Mouse (Mus musculus): ENCODE results near the gene Mta3.

The Mta3 gene

GRCm38 (mm10) chr17:83706116-83706593, at the start of gene Mta3:
Gene Mta3 (plus strand): TSS chr17:83706163.
- no peak for DNase-seq (ENCODE audit: low read depth)

DNA sequence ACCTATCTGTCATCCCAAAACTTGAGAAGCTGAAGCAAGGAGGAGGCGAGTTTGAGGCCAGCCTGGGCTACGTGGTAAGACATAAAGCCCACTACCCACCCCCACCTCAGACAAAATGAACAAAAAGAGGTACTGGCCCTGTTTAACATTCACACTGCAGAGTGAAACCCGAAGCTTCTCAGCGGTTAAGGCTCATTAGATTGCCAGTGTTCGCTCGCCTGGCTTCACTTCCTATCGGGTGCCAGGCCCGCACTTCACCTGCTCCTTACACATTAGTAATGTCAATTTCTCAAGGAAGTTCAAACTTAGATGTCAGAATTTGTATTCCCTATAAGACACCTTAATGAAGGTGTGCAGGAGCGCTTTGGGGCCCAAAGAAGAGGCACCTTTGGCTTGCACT, 48.6 kb upstream of the Mta3 start:
- no peak for DNase-seq (ENCODE audit: low read depth)

- no peak for DNase-seq (ENCODE audit: low read depth)
Measured at GRCm38 (mm10) chr17:83658943-83659342, 47.0 kb upstream of the Mta3 start.

DNA sequence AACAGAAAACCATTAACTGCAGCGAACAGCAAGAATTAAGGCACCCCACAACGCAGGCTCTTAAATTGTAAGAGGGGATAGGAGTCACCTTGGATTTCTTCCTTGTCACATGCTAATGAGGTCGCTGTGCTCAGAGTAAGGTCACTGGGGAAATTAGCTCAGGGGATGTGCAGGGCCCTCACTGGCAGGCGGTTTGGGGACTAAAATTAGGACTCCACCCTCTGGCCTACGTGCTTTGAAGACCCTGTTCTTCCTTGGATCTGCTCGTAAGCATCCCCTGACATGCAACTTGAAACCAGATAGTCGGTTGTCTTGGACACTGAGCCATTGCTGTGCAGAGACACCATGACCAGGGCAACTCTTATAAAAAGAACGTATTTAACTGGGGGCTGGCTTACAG, 41.2 kb upstream of the Mta3 start:
- no peak for DNase-seq (ENCODE audit: low read depth)

DNA sequence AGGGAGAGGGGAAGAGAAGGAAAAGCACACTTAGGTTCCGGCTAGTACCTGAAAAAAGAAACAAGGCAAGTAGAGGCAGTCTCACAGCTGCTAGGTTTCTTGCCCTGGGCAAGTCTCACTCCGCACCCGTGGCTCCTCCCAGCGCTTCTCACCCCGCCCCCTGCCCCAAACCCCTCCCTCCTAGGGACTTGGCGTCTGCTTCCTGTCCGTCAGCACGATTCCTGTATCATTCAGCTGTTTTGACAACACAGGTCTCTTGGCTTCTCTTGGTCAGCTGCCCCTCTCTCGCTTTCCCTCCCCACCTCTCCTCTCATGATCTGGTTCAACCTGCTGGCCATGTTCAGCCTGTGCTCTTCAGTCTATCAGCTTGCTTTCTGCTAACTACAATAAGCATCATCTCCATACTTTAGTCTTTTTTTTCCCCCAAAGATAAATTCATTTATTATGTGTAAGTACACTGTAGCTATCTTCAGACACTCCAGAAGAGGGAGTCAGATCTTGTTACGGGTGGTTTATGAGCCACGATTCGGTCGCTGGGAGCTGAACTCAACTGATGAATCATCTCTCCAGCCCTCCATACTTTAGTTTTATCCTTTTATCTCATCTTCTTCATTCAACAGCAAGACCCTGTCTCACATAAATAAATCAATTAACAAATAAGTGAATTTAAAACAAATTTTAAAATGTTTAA, 39.2 kb upstream of the Mta3 start:
- no peak for DNase-seq (ENCODE audit: low read depth)

DNA sequence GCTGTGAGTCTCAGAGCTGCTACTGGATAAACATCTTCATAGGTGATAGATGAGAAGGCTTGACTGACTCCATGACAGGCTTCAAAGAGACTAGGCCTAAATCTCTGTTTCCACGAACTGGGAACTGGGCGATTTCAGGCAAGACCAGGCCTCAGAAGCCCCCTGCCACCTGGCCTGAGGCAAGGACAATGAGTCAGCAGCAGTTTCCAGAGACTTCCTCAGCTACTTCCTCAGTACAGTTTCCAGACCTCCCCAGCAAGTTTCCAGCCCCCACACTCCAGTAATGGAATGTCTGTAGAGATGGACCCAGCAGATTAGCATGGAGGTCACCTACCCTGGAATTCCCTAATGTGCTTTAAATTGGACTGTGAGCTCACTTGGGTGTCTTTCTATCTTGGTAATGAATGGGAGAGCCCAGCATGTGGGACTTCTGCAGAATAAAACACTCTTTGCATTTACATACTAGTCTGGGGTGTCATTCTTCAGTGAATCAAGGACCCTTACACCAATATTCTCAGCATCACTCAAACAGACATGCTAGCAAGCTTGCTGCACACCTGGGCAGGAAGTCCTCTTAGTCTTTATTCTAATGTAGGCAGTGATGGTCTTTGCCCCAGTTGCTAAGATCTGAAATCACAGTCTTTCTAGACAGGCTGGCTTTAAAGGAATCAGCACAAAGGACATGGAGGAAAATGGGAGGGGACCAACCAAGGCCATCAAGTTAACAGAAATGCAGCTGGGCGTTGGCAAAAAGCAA, 37.9 kb upstream of the Mta3 start:
- no peak for DNase-seq (ENCODE audit: low read depth)

- no peak for DNase-seq (ENCODE audit: low read depth)
Measured at GRCm38 (mm10) chr17:83672685-83673084, 33.3 kb upstream of the Mta3 start.

DNA sequence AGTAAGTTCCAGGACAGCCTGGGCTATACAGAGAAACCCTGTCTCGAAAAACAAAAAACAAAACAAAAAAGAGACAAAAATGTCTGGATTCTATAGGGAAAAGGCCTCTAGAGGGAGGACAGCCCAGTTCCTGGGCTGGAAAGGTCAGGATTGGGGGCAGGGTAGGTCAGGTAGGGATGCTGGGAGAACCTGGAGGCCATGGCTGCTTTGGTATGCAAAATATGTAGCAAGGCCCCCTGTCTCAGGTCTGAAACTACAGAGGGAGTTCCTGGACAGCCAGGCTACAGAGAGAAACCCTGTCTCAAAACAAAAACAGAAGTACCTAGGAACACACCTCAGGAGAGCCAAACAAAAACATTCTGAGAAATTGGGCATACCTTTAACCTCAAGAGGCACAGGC, 28.6 kb upstream of the Mta3 start:
- DNase-seq (ENCODE audit: low read depth), result no peak

DNA sequence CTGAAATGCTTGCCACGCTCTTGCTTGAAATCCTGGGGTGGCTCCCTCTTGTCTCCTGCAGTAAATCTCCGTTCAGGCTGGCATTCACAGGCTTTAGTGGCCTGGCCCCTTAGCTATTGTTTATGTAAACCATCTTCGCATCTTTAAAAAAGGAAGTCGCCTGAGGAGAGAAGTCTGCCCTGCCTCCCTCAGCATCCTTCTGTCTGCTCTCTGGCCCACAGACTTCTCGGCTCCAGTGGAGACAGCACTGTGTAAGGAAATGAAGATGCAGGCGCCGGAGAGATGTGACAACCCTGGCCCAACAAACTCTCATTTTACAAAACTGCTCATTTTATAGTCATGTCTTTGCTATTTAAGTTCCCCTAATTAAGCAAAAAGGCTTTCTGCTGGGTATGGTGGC, 24.0 kb upstream of the Mta3 start:
- DNase-seq (ENCODE audit: low read depth), result no peak

DNA sequence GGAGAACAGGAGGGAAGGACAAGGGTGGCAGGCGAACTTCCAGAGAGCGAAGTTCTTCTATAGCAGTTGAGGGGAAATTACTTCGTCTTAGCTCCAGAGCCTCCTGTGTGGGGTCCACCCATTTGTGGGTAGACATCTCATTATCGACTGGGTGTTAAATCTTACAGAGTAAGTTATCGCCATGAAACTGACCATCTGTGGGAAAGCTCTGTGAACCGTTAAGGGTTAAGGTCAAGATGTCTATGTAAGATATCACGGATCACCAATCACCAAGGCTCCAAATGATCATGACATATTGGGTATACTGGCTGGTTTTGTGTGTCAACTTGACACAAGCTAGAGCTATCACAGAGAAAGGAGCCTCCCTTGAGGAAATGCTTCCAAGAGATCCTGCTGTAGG, 21.5 kb upstream of the Mta3 start:
- no peak for DNase-seq (ENCODE audit: low read depth)

DNA sequence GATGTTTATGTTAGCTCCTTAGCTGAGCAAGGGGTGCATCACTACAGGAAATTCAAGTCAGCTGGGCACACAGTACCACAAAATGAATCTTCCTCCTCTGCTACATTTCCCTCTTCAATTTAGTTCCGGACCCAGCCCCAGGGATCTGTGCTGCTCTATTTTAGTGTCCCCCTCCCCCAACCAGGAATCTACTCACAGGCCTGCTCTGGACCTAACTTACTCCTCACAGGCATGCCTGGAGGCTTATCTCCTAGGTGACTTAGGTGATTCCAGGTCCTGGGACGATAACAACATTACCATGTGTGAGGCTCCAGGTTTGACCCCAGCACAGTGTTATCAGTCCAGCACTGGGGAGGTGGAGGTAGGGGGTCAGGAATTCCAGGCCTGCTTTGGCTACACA, 15.5 kb upstream of the Mta3 start:
- DNase-seq (ENCODE audit: low read depth), result no peak

DNA sequence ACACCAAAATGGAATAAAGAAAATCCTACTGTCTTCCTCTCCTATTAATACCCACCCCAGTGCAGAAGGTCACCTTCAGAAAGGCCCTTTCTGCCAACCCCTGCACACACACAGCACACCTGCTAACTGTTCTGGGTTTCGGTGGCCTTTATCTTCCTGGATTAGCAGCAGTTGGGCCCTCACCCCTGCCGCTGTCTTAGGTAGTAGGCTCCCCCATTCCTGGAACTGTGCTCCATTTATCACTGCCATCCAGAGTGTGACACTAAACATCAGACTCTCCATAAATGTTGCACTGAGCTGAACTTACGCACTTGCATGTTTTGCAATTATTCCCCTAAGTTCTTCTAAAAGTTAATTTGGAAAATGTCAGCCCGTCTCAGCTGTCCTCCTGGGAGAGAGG, 14.6 kb upstream of the Mta3 start:
- no peak for DNase-seq (ENCODE audit: low read depth)

- no peak for DNase-seq (ENCODE audit: low read depth)
Measured at GRCm38 (mm10) chr17:83693941-83694340, 12.0 kb upstream of the Mta3 start.

DNA sequence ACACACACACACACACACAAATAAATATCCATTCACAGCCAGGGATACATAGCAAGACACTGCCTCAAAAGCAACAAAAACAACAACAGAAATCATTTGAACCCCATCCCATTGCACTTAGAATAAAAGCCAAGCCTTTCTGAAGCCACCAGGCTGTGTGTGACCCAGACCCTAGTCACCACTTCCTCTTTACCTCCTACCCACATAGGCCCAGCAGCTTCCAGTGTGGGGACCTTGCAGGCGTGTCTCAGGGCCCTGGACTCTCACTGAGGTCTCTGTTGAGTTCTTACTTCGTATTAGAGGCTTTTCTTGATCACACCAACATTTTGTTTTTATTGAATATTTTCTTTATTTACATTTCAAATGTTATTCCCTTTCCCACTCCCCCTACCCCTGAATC, 10.2 kb upstream of the Mta3 start:
- DNase-seq (ENCODE audit: low read depth), result no peak

- DNase-seq (ENCODE audit: low read depth), result no peak
Measured at GRCm38 (mm10) chr17:83699062-83699724, 6.8 kb upstream of the Mta3 start.

DNA sequence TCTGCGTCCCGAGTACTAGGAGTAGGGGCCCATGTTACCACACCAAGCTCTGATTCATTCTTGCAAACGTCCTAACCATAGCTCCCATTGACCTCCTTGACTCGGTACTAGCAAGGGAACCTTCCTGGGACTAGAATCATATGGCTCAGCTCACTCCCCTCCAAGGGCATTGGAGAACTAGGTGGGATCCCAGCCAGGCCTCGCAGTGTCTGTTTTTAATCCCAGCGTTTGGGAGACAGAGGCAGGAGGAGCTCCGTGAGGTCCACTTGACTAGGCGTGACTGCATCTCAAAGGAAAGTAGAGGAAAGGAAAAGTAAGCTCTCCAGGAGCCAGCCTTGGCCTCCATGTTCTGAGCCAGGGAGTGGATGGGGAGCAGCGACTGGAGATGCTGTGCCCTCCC, 5.8 kb upstream of the Mta3 start:
- no peak for DNase-seq (ENCODE audit: low read depth)

DNA sequence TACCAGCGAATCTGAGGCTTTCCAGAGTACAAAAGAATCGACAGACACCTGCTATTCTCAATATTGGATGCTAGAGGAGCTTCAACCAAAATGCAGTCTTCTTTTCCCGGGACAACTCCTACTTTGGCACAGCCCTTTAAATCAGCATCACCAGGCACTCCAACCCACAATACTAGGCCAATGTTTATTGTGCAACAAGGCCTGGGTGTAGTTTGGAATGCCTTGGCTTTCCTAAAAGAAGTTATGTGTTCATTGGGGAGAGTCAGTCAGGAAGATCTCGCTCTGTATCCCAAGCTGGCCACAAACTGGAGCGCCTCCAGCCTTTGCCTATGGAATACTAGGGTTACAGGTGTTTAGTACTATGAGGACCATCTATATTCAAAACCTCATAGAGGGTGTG, 1.5 kb upstream of the Mta3 start:
- DNase-seq (ENCODE audit: low read depth), result peak; percentile 17

GRCm38 (mm10) chr17:83705352-83706115, 429 bp upstream of the Mta3 start:
- DNase-seq (ENCODE audit: low read depth), result peak; percentile 13

GRCm38 (mm10) chr17:83706594-83707126, 697 bp downstream of the Mta3 start:
- DNase-seq (ENCODE audit: low read depth), result peak; percentile 13

DNA sequence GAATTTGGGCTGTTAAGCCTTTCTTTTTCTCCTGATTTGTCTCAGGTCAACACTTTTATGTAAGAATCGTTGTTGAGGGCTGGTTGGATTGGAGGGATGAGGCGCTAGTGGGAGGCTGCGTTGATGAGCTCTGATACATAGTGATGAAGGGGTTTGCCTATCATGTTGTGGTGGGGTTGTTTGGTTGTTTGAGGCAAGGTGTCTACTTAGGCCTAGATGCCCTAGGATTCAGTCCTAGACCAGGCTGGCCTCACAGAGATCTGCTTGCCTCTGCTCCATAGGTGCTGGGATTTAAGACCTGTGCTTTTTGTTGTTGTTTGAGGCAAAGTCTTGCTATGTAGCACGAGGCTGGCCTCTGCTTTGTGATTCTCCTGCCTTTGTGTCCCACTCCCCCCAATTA, 1.4 kb downstream of the Mta3 start:
- DNase-seq (ENCODE audit: low read depth), result no peak

- no peak for DNase-seq (ENCODE audit: low read depth)
Measured at GRCm38 (mm10) chr17:83707846-83708245, 1.9 kb downstream of the Mta3 start.

DNA sequence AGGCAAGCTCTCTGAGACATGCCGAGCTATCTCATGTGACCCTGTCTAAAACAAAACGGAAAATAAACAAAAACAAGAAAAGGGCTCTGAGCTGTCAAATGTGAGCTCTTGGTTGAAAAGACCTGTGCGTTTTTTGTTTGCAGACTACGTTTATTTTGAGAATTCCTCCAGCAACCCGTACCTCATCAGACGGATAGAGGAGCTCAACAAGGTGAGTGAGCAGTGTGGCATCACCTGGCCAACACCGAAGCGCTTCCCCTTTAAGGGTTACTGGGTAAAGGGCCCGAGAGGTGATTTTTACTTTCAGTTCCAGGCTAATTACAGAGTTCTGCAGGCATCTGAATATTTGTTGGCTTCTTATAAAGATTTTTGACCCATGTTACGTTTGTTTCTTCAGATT, 2.3 kb downstream of the Mta3 start:
- no peak for DNase-seq (ENCODE audit: low read depth)
